Mouse (Mus musculus) bone marrow, adult 2 months (tissue): ENCODE data around the gene Spag7. TPM values are rescaled to one million over a fixed set of nuclear protein-coding genes. Genes with fewer than 3 reads are reported as not detected.

Experiments used
- H3K27ac ChIP-seq: fragments of 200-500 bp; 2 replicates; pipeline ENCODE4 v1.5.1; 2012; ENCODE audit warnings: low read depth, mild to moderate bottlenecking, control low read depth, inconsistent platforms, low read length; ENCODE audit not compliant: control insufficient read depth, poor library complexity, insufficient read depth
- H3K4me1 ChIP-seq: fragments of 200-500 bp; 2 replicates; pipeline ENCODE4 v1.6.1; 2011; ENCODE audit warnings: low read length; ENCODE audit not compliant: control insufficient read depth, insufficient read depth
- H3K4me3 ChIP-seq: fragments of 200-500 bp; replicated peaks from 2 replicates; pipeline ENCODE3; 2011; ENCODE audit warnings: mild to moderate bottlenecking, low read depth, low read length, control low read depth; ENCODE audit not compliant: control insufficient read depth
- CTCF ChIP-seq: fragments of 200-500 bp; IDR thresholded peaks from 2 replicates; pipeline ENCODE4 v1.5.1; 2011; ENCODE audit warnings: low read length, control low read depth; ENCODE audit not compliant: control insufficient read depth, insufficient read depth
- POLR2A ChIP-seq: fragments of 200-500 bp; IDR thresholded peaks from 2 replicates; pipeline ENCODE4 v1.6.1; 2011; ENCODE audit warnings: low read depth, mild to moderate bottlenecking, control low read depth, low read length, borderline replicate concordance; ENCODE audit not compliant: control insufficient read depth
- WGBS: fragments of 180-500 bp; shearing (Covaris S2); methylation state at CpG from one replicate; pipeline ENCODE4 v1.1.7; 2018; 5-methylcytosine and 5-hydroxymethylcytosine counted together
- polyA plus RNA-seq: library from polyadenylated mRNA; stranded (reverse); fragments of >200 nt; gene quantifications from 2 replicates; pipeline ENCODE4 v1.2.4, GENCODE M21; 2011; ENCODE audit warnings: low replicate concordance; ENCODE audit not compliant: missing spikeins, insufficient read depth, insufficient read length

Gene Spag7
- polyA plus RNA-seq, 1 experiment, result 70.9 TPM

DNA sequence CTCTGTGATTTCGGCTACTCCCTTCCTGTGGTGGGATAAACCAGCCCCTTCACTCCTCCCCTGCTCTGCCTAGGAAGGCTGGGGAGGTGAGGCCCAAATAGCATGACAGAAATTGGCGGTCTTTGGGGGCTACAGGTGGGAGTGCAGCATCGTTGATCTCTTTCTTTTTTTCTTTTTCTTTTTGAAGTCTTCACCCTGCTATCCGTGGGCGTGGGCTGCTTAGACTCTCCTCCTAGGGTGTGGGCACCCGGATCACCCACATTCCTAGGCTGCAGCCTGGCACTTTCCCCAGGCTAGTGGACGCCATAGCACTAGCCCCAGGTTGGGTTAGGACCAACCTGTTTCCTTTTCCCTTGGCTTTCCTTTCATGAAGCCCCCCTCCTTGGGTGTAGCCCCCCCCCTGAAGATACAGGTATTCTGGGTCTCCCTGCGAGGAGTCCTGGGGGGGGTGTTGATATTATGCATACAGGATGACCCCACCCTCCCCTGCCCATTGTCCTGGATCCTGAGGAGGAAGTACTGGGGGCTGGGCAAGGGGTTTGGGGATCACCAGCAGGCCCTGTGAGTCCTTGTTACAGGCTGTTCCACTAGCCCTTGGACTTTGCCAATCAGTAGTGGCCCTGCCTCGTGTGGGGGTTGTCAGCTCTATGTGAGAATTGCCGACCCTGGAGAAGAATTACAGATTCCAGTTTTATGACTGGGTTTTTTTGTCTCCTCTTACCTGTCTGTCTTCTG, 32.2 kb upstream of the Spag7 start:
- no peak for TF ChIP-seq POLR2A
- TF ChIP-seq CTCF, result no peak
- 52% methylated on average over 10 of the region's 10 CpGs for WGBS

DNA sequence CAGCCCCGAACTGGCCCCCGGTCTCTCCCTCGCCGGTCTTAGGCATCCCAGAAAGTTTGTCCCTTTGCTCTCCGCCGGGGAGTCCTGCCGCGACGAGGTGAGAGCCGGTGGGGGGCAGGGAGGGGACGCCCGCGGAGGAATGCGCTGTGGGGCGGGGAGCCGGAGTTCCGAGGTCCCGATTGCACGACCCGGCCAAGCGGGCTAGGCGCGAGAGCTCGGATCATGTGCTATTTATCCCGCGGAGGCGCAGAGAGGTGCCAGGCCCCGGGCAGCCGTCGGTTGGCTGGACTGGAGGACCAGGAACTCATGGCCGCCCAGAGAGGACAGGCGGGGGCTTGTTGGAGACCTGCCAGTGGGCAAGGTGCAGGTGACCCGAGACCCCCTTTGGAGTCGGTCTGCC, 31.4 kb upstream of the Spag7 start:
- no peaks in the 10 kb centered on the region; the same call in 1 of the 2 replicates for H3K4me1 ChIP-seq
- TF ChIP-seq CTCF, result no peak
- no peak for TF ChIP-seq POLR2A
- peak overlapping the region; percentile 43; the same call in 1 of the 2 replicates for H3K27ac ChIP-seq
- under 1% methylated on average over 34 of the region's 34 CpGs for WGBS
- peak overlapping the region; percentile 75 for H3K4me3 ChIP-seq

More for the DNA sequence above, 32.2 kb upstream of the Spag7 start:
- Histone ChIP-seq H3K27ac (no peak overlapping the region), H3K4me1 (no peaks in the 10 kb centered on the region; the same call in 1 of the 2 replicates), H3K4me3 (peak overlapping the region; percentile 75)

DNA sequence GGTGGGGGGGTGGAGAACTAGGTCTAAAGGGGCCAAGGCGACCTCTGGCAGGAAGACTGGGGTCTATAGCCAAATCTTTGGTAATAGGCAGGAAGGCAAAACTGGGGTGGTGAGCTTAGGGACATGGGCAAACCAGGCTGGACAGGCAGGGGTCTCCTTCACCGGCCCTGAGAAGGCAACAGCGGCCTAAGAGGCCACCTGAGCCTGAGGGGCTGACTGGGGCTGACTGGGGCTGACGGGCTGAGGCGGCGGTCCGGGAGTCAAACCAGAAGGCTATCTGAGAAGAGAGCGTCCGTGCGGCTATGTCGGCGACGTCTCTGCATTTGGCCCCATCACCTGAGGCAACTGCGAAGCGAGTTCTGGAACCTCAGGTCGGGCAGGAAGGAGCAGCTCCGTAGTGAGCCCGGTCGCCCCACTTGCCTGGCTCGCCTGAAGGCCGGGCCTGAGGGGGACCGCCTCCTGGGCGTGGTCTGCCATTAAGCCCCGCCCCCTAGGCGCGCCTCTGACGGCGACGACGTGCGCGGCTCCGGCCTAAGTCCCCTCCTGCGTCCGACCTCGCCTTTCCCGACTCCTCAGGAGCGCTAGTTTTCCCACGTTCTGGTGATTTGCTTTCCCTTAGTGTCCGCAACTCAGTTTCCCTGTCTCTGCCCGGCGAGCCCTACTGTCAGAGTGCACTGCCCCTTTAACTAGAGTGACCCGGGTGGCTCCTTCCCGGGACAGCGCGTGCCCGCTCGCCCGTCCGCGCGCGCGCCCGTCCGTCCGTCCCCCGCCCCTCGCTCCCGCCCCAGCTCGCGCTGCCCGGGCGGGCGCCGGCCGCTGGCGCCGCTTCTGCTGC, 30.7 kb upstream of the Spag7 start, which contains the start of the genes Inca1 and Kif1c:
Gene Inca1, minus strand, starts transcription at position 434 of the 835 bp plus-strand sequence.
Gene Kif1c, plus strand, starts transcription at position 827 of the 835 bp plus-strand sequence.
- TF ChIP-seq POLR2A, result peak; percentile 81; the same call in 1 of the 2 replicates
- TF ChIP-seq CTCF, result no peak; the same call in 1 of the 2 replicates
- WGBS, result 2% methylated on average over 69 of the region's 69 CpGs

DNA sequence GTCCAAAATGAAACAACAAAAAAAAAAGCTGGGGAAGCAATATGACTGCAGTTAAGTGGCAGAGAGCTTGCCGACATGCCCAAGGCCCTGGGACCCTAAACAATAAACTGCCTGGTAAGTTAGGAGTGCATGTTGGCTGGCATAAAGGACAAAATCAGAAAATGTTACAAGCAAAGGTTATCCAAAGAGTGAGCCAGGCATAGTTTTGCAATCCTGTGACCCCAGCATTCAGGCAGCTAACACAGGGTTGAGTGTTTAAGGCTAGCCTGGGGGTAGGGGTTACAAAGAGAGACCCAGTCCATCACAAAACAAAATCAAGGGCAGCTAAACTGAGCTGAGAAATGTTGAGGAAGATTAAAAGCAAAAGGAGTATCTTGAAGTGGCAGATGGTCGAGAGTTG, 29.8 kb upstream of the Spag7 start:
- WGBS, result 76% methylated on average over 2 of the region's 2 CpGs
- no peak overlapping the region for H3K4me3 ChIP-seq
- H3K27ac ChIP-seq, result no peak overlapping the region
- no peaks in the 10 kb centered on the region; the same call in 1 of the 2 replicates for H3K4me1 ChIP-seq
- TF ChIP-seq CTCF, result no peak
- TF ChIP-seq POLR2A, result no peak

More for the DNA sequence above, 30.7 kb upstream of the Spag7 start, which contains the start of the genes Inca1 and Kif1c:
- peak within 1 kb of the TSS; percentile 83 for H3K27ac ChIP-seq
- no peaks in the 10 kb centered on the region; the same call in 1 of the 2 replicates for H3K4me1 ChIP-seq
- peak within 1 kb of the TSS; percentile 89 for H3K4me3 ChIP-seq

DNA sequence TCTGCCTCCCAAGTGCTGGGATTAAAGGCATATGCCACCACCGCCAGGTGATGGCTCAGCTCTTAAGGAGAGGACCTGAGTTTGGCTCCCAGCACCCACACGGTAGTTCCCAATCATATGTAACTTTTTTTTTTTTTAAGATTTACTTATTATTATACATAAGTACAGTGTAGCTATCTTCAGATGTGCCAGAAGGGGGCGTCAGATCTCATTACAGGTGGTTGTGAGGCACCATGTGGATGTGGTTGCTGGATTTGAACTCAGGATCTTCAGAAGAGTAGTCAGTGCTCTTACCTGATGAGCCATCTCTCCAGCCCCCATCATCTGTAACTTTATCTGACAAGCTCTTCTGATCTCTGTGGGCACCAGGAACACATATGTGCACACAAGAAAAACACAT, 28.2 kb upstream of the Spag7 start:
- no peak overlapping the region for H3K4me3 ChIP-seq
- TF ChIP-seq POLR2A (no peak), CTCF (no peak)
- WGBS, result 64% methylated on average over 3 of the region's 3 CpGs
- H3K27ac ChIP-seq, result no peak overlapping the region
- no peaks in the 10 kb centered on the region; the same call in 1 of the 2 replicates for H3K4me1 ChIP-seq

DNA sequence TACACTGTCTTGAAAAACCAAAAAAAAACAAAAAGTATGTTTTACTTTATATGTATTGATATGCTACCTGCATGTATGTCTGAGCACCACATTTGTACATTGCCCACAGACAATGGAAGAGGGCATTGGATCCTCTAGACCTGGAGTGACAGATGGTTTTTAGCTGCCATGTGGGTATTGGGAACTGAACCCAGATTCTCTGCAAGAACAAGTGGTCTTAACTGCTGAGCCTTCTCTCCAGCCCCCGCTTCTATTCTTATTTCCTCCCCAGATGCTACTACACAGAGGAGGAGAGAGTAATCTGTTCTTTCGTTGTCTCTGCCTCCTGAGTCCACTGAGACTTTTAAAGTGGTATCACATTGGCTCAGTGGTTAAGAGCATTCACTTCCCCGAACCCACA, 24.3 kb upstream of the Spag7 start:
- H3K27ac ChIP-seq, result no peak overlapping the region
- H3K4me1 ChIP-seq, result no peaks in the 10 kb centered on the region
- no peak overlapping the region for H3K4me3 ChIP-seq
- TF ChIP-seq CTCF (no peak), POLR2A (no peak)
- WGBS, result 69% methylated on average over 3 of the region's 3 CpGs

DNA sequence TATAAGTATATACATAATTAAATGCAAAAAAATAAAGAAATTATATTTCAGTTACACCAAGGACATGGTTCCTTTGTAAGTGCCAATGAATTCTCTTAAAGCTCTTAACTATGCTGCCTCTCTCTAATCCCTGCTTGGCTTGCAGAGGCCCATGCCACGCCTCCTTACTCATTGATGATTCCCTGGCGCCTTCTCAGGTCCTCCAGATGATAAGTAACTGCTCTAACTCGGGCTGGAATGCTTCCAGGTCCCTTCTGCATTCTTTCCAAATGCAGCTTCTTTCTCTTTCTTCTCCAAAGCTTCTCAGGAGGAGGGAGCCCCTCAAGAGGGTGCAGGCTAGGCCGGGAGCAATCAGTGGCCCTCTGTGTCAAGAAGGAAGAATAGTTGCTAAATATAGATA, 20.4 kb upstream of the Spag7 start:
- no peak for TF ChIP-seq POLR2A
- TF ChIP-seq CTCF, result no peak
- Histone ChIP-seq H3K4me3 (no peak overlapping the region), H3K27ac (no peak overlapping the region), H3K4me1 (no peaks in the 10 kb centered on the region)
- 66% methylated on average over 4 of the region's 4 CpGs for WGBS

DNA sequence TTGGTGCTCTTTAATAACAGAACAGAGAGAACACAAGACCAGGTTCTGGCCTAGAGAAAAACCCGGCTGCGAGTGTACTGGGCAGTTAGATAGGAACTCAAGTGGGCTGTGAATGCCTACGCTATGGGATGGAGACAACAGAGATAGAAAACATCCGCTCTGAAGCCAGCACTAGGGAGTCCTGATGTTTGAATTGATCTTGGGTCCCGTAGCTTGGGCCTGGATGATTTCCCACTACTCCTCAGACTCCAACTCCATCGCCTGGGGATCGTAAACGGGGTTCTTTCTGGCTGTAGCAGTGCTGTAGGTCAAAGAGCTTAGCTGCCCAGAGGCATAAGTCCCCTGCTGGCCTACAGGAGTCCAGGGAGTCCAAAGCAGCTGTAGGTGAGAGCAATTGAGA, 19.2 kb upstream of the Spag7 start:
- H3K4me1 ChIP-seq, result no peaks in the 10 kb centered on the region
- 42% methylated on average over 8 of the region's 8 CpGs for WGBS
- TF ChIP-seq POLR2A (no peak), CTCF (no peak)

More for the DNA sequence above, 19.2 kb upstream of the Spag7 start:
- H3K4me3 ChIP-seq, result no peak overlapping the region
- H3K27ac ChIP-seq, result no peak overlapping the region
